Mouse (Mus musculus) midbrain, embryonic 16.5 days (tissue): ENCODE data around the gene Cdh10. TPM values are rescaled to one million over a fixed set of nuclear protein-coding genes. Genes with fewer than 3 reads are reported as not detected.

Experiments used
- ATAC-seq: fragments of 200-750 bp; cut with Nextera tagmentation; 2 replicates; pipeline ENCODE4 v1.8.0; 2017; ENCODE audit warnings: moderate TSS enrichment
- H3K27ac ChIP-seq: fragments of 300-500 bp; sonication (generic); 2 replicates; pipeline ENCODE4 v1.5.1; 2014; ENCODE audit warnings: mild to moderate bottlenecking, low read length, mixed read lengths
- H3K27me3 ChIP-seq: fragments of 300-500 bp; sonication (generic); 2 replicates; pipeline ENCODE4 v1.6.1; 2014; ENCODE audit warnings: low read depth, low read length, mixed read lengths; ENCODE audit not compliant: control insufficient read depth, insufficient read depth
- H3K36me3 ChIP-seq: fragments of 300-500 bp; sonication (generic); 2 replicates; pipeline ENCODE4 v1.6.1; 2014; ENCODE audit warnings: mild to moderate bottlenecking, low read length, moderate library complexity, mixed read lengths; ENCODE audit not compliant: control insufficient read depth, insufficient read depth
- H3K4me1 ChIP-seq: fragments of 300-500 bp; sonication (generic); 2 replicates; pipeline ENCODE4 v1.6.1; 2014; ENCODE audit warnings: mild to moderate bottlenecking, low read length, mixed read lengths; ENCODE audit not compliant: control insufficient read depth, insufficient read depth
- H3K4me2 ChIP-seq: fragments of 300-500 bp; sonication (generic); 2 replicates; pipeline ENCODE4 v1.6.1; 2014; ENCODE audit warnings: mild to moderate bottlenecking, low read length, mixed read lengths
- H3K4me3 ChIP-seq: fragments of 300-500 bp; sonication (generic); 2 replicates; pipeline ENCODE4 v1.5.1; 2014; ENCODE audit warnings: low read depth, mild to moderate bottlenecking, low read length, moderate library complexity, mixed read lengths
- H3K9ac ChIP-seq: fragments of 300-500 bp; sonication (generic); 2 replicates; pipeline ENCODE4 v1.6.1; 2014; ENCODE audit warnings: low read depth, low read length, mixed read lengths
- H3K9me3 ChIP-seq: fragments of 300-500 bp; sonication (generic); replicated peaks from 2 replicates; pipeline ENCODE4 v1.6.1; 2014; ENCODE audit warnings: mild to moderate bottlenecking, low read length, mixed read lengths; ENCODE audit not compliant: control insufficient read depth, poor library complexity, severe bottlenecking
- WGBS: fragments of 180-500 bp; shearing (Covaris S2); extraction: QIAGEN DNeasy Blood & Tissue Kit; methylation state at CpG from one replicate; pipeline ENCODE4 v1.1.7; 2014; 5-methylcytosine and 5-hydroxymethylcytosine counted together
- polyA plus RNA-seq: library from polyadenylated mRNA; unstranded; fragments of >200 nt; fragmentation: Nextera tagmentation; extraction: Ambion mirVana; gene quantifications from 2 replicates; pipeline ENCODE4 v1.2.1, GENCODE M21; 2015

Cdh10 gene
- polyA plus RNA-seq, 1 experiment from 2014 or later = 26.9 TPM

DNA sequence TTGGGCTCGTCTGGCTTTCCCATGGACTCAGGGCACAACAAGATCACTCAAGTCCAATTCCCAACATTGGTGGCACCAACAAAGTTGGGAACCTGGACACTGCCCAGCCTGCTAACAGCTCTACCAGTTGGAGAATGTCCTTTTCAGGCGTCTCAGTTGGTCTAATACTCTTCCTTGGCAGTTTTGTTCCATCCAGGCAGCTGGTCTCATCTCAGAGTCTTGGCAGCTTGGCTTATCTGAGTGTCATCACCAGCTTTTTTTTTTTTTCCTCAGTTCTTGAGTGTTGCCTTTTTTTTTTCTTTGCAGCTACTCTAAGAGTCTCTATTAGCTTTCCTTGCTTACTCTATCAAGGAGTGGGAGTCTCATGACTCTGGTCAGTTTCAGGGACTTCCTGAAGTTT lies 85.4 kb downstream of the Cdh10 start:
- WGBS = 87% methylated on average over 2 of the region's 2 CpGs
- Histone ChIP-seq H3K27ac (no peak overlapping the region), H3K9ac (no peak overlapping the region), H3K9me3 (no peaks in the 10 kb centered on the region), H3K4me3 (no peak overlapping the region), H3K4me1 (no peaks in the 10 kb centered on the region), H3K27me3 (no peaks in the 10 kb centered on the region), H3K36me3 (no peaks in the 10 kb centered on the region), H3K4me2 (no peak overlapping the region)
- no peak for ATAC-seq

DNA sequence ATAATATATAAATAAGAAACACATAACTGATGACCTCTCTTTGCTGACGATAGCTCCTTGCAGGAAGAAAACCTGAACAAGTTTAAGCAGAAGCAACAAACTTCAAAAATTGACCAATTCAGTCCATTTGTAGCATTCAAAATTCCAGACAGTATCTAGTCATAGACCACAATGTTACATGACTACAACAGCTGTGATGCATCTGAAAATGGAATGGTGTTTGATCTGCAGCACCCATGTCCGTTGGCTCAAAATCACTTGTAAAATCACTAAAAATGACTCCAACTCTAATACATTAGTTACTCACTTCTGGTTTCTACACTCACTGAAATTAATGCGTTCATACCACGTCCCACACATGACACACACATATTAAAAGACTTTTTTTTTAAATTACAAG lies 91.9 kb downstream of the Cdh10 start:
- WGBS = 95% methylated on average over 4 of the region's 4 CpGs
- no peak overlapping the region for H3K4me3 ChIP-seq

GRCm38 (mm10) chr15:18925392-18926117 lies 106.8 kb downstream of the Cdh10 start:
- 91% methylated on average over 1 of the region's 1 CpGs for WGBS
- Histone ChIP-seq H3K4me2 (no peak overlapping the region), H3K4me1 (no peaks in the 10 kb centered on the region), H3K36me3 (no peaks in the 10 kb centered on the region), H3K4me3 (no peak overlapping the region), H3K27me3 (no peaks in the 10 kb centered on the region), H3K9me3 (no peaks in the 10 kb centered on the region), H3K9ac (no peak overlapping the region), H3K27ac (no peak overlapping the region)
- no peak for ATAC-seq

More for the DNA sequence above, 91.9 kb downstream of the Cdh10 start:
- Histone ChIP-seq H3K9ac (no peak overlapping the region), H3K27me3 (no peaks in the 10 kb centered on the region), H3K36me3 (no peaks in the 10 kb centered on the region), H3K4me1 (no peaks in the 10 kb centered on the region), H3K27ac (no peak overlapping the region), H3K9me3 (no peaks in the 10 kb centered on the region), H3K4me2 (no peak overlapping the region)
- ATAC-seq = no peak

DNA sequence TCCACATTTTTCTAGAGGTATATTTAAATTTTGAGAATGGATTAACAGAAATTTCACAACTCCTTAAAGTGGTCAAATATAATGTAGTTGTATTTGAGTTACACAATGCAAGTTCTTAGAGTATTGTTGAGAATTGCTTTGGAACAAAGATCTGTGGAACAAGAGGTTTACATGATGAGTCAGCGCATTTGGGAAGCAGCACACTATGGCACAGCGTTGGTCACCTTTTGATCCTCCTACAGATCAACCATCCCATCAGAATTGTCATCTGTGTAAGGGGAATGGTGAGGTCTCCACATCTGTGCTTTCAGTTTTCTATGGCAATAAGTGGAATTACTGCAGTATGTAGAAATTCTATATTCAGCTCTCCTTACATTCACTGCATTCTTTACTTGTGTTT lies 108.2 kb downstream of the Cdh10 start:
- no peaks in the 10 kb centered on the region for H3K9me3 ChIP-seq
- no peaks in the 10 kb centered on the region for H3K36me3 ChIP-seq
- H3K4me1 ChIP-seq = no peaks in the 10 kb centered on the region
- WGBS = 94% methylated on average over 2 of the region's 2 CpGs
- ATAC-seq = no peak
- H3K9ac ChIP-seq = no peak overlapping the region
- no peak overlapping the region for H3K4me2 ChIP-seq
- H3K27ac ChIP-seq = no peak overlapping the region
- H3K27me3 ChIP-seq = no peaks in the 10 kb centered on the region
- H3K4me3 ChIP-seq = no peak overlapping the region

GRCm38 (mm10) chr15:18952266-18952665 lies 133.5 kb downstream of the Cdh10 start:
- no peak overlapping the region for H3K4me3 ChIP-seq
- WGBS = 93% methylated on average over 3 of the region's 3 CpGs
- no peaks in the 10 kb centered on the region for H3K9me3 ChIP-seq
- no peaks in the 10 kb centered on the region for H3K4me1 ChIP-seq
- H3K27me3 ChIP-seq = no peaks in the 10 kb centered on the region
- no peak overlapping the region for H3K9ac ChIP-seq
- H3K36me3 ChIP-seq = no peaks in the 10 kb centered on the region
- no peak overlapping the region for H3K4me2 ChIP-seq
- no peak overlapping the region for H3K27ac ChIP-seq
- 0 out of 2 replicates have a peak, but pooled peaks have one; percentile 36 for ATAC-seq

DNA sequence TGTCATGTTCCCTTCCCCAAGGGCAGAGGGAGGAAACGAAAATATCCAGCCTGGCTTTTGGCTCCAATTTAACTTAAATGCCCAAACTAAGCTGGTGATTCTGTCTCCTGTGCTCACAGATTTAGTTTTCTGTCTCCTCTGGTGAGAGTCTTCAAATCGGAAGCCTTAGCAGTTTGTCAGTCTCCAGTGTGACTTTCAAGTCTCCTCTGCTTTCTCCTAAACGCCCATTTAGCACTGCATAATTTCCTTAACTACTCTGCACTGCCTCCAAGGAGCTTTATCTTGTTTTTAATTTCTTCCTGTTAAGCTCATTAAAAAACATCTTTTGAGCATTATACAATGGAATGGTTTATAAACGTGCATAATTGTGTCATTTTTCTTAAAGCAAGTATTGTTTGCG lies 156.3 kb downstream of the Cdh10 start:
- H3K4me2 ChIP-seq = no peak overlapping the region
- H3K27ac ChIP-seq = no peak overlapping the region
- no peaks in the 10 kb centered on the region for H3K4me1 ChIP-seq
- no peaks in the 10 kb centered on the region for H3K9me3 ChIP-seq
- no peak overlapping the region for H3K9ac ChIP-seq
- no peaks in the 10 kb centered on the region for H3K36me3 ChIP-seq
- no peak for ATAC-seq
- H3K4me3 ChIP-seq = no peak overlapping the region
- WGBS = 56% methylated on average over 5 of the region's 5 CpGs
- H3K27me3 ChIP-seq = no peaks in the 10 kb centered on the region

GRCm38 (mm10) chr15:18984891-18985290 lies 166.1 kb downstream of the Cdh10 start:
- Histone ChIP-seq H3K36me3 (no peaks in the 10 kb centered on the region), H3K9ac (no peak overlapping the region), H3K9me3 (no peaks in the 10 kb centered on the region), H3K4me2 (no peak overlapping the region), H3K4me3 (no peak overlapping the region), H3K27ac (no peak overlapping the region), H3K27me3 (no peaks in the 10 kb centered on the region), H3K4me1 (no peaks in the 10 kb centered on the region)
- no peak for ATAC-seq
- 86% methylated on average over 3 of the region's 3 CpGs for WGBS

DNA sequence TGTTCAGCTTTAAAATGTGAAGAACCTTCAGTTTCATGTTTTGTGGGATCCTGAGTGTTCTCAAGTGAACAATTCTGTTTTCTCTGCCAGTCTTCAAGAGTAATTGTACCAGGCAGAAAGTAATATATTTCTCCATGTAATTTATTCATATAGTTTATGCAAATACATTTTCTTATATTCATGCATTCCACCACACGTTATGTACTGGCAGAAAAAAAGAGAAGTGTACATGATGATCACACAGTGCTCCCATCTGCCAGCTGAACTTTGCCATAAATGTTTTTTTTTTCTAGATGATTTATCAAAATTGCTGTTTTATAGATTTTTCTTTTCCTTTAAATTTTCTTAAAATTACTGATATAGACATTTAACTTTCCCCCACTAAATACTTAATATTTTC lies 168.9 kb downstream of the Cdh10 start:
- ATAC-seq = no peak
- 45% methylated on average over 1 of the region's 1 CpGs for WGBS
- no peak overlapping the region for H3K9ac ChIP-seq
- no peak overlapping the region for H3K4me2 ChIP-seq
- H3K4me3 ChIP-seq = no peak overlapping the region
- H3K27me3 ChIP-seq = no peaks in the 10 kb centered on the region
- no peaks in the 10 kb centered on the region for H3K4me1 ChIP-seq
- no peak overlapping the region for H3K27ac ChIP-seq
- no peaks in the 10 kb centered on the region for H3K36me3 ChIP-seq
- no peaks in the 10 kb centered on the region for H3K9me3 ChIP-seq

- no peak overlapping the region for H3K27ac ChIP-seq
- no peaks in the 10 kb centered on the region for H3K36me3 ChIP-seq
- ATAC-seq = no peak
- H3K9ac ChIP-seq = no peak overlapping the region
- H3K27me3 ChIP-seq = no peaks in the 10 kb centered on the region
- H3K4me3 ChIP-seq = no peak overlapping the region
- no peak overlapping the region for H3K4me2 ChIP-seq
- 0 out of 2 replicates have a peak, but pooled peaks cover 3% of the 10 kb centered on the region for H3K4me1 ChIP-seq
- H3K9me3 ChIP-seq = no peaks in the 10 kb centered on the region
These were observed 174.8 kb downstream of the Cdh10 start for GRCm38 (mm10) chr15:18993512-18993911.
